Mouse (Mus musculus): Measurements from ENCODE around the gene Zmym4. TPM values are rescaled to one million over a fixed set of nuclear protein-coding genes. Genes with fewer than 3 reads are reported as not detected.

Gene Zmym4
- 5.0 TPM for polyA plus RNA-seq (2014; fragmentation: Illumina TruSeq; extraction: RNeasy Lipid Tissue Mini Kit (QIAGEN cat#74804); ENCODE audit: insufficient read depth, low read depth, low replicate concordance)

GRCm38 (mm10) chr4:126967864-126968821, at the start of gene Zmym4:
TSS of gene Zmym4 (minus strand) at chr4:126968135.

Other genes starting within 250 kb of the Zmym4 start
- not detected for gene Tfap2e, start 231.9 kb downstream of the Zmym4 start, polyA plus RNA-seq (2014; fragmentation: Illumina TruSeq; extraction: RNeasy Lipid Tissue Mini Kit (QIAGEN cat#74804); ENCODE audit: insufficient read depth, low read depth, low replicate concordance)
- 8.6 TPM for gene Ncdn, start 214.7 kb downstream of the Zmym4 start, polyA plus RNA-seq (2014; fragmentation: Illumina TruSeq; extraction: RNeasy Lipid Tissue Mini Kit (QIAGEN cat#74804); ENCODE audit: insufficient read depth, low read depth, low replicate concordance)
- gene AU040320, start 214.6 kb downstream of the Zmym4 start, polyA plus RNA-seq (2014; fragmentation: Illumina TruSeq; extraction: RNeasy Lipid Tissue Mini Kit (QIAGEN cat#74804); ENCODE audit: insufficient read depth, low read depth, low replicate concordance): 12.1 TPM
- 94.4 TPM for gene Sfpq, start 53.2 kb upstream of the Zmym4 start, polyA plus RNA-seq (2014; fragmentation: Illumina TruSeq; extraction: RNeasy Lipid Tissue Mini Kit (QIAGEN cat#74804); ENCODE audit: insufficient read depth, low read depth, low replicate concordance)
- 3.3 TPM for gene Zmym1, start 93.0 kb upstream of the Zmym4 start, polyA plus RNA-seq (2014; fragmentation: Illumina TruSeq; extraction: RNeasy Lipid Tissue Mini Kit (QIAGEN cat#74804); ENCODE audit: insufficient read depth, low read depth, low replicate concordance)
- gene Zmym6, start 109.2 kb upstream of the Zmym4 start, polyA plus RNA-seq (2014; fragmentation: Illumina TruSeq; extraction: RNeasy Lipid Tissue Mini Kit (QIAGEN cat#74804); ENCODE audit: insufficient read depth, low read depth, low replicate concordance): 3.8 TPM
- gene Tmem35b, start 155.6 kb upstream of the Zmym4 start, polyA plus RNA-seq (2014; fragmentation: Illumina TruSeq; extraction: RNeasy Lipid Tissue Mini Kit (QIAGEN cat#74804); ENCODE audit: insufficient read depth, low read depth, low replicate concordance): 12.9 TPM
- gene Dlgap3, start 201.1 kb upstream of the Zmym4 start, polyA plus RNA-seq (2014; fragmentation: Illumina TruSeq; extraction: RNeasy Lipid Tissue Mini Kit (QIAGEN cat#74804); ENCODE audit: insufficient read depth, low read depth, low replicate concordance): not detected